In genomic region chr11:3453467-3453866, GRCm38 (mm10) we compare ENCODE assay signal across 9 mouse cellular contexts. TPM values are rescaled to one million over a fixed set of nuclear protein-coding genes. Genes with fewer than 3 reads are reported as not detected.
DNase-seq lines count a peak whose midpoint lies in the region; ATAC-seq and TF ChIP-seq lines count a peak whose summit lies in the region.
"Had no signal": no experiment of that assay in that cellular context is flagged by ENCODE, and none has a peak within 500 bp of the region (broad histone marks: within the 10 kb centered on the region; RNA-seq: fewer than 3 reads in every experiment).

No protein-coding gene starts in this region.

- H3K9ac ChIP-seq in heart, adult 2 months (ENCODE audit: low read depth, low read length): 0 out of 2 replicates have a peak overlapping the region, but pooled peaks have one; percentile 30
- H3K9ac ChIP-seq in forebrain, embryonic 16.5 days (replicated peaks; ENCODE audit: low read depth, low read length): no peak overlapping the region

- ATAC-seq in forebrain, embryonic 16.5 days: no peak
- ATAC-seq: Patski had no signal

- intact Hi-C loops in heart, adult 2 months (cut with DNase I): loop anchor here (2.0 to 5.0 kb wide), 2 partner anchors 121 to 195 kb away; partner anchors contain the start of genes Morc2a and Pik3ip1

- 44% methylated on average over 6 of the region's 6 CpGs for WGBS in heart, adult 2 months
- 76% methylated on average over 6 of the region's 6 CpGs for WGBS in forebrain, embryonic 16.5 days

- no peak overlapping the region for H3K27ac ChIP-seq in heart, adult 2 months
- H3K27ac ChIP-seq in forebrain, embryonic 16.5 days (ENCODE audit: low read length): no peak overlapping the region

- H3K4me1 ChIP-seq in heart, adult 2 months (ENCODE audit: control insufficient read depth, insufficient read depth, low read length): peaks cover 7% of the 10 kb centered on the region
- H3K4me1 ChIP-seq in forebrain, embryonic 16.5 days (replicated peaks; ENCODE audit: control insufficient read depth, insufficient read depth, low read length): peaks cover 22% of the 10 kb centered on the region

- no peaks in the 10 kb centered on the region for H3K9me3 ChIP-seq in forebrain, embryonic 16.5 days (ENCODE audit: control insufficient read depth, low read length)

- no peak for TF ChIP-seq EP300 in heart, adult 2 months (IDR thresholded peaks at IDR 0.05; ENCODE audit: insufficient read depth, low read depth, low read length)

- H3K4me3 ChIP-seq in heart, adult 2 months: no peak overlapping the region
- H3K4me3 ChIP-seq in forebrain, embryonic 16.5 days (replicated peaks; ENCODE audit: low read length): no peak overlapping the region

- peak; percentile 43 for TF ChIP-seq CTCF in heart, adult 2 months (IDR thresholded peaks at IDR 0.05)

- H3K79me2 ChIP-seq in heart, adult 2 months (replicated peaks; ENCODE audit: control insufficient read depth, insufficient read depth, low read length): 0 out of 2 replicates have a peak, but pooled peaks cover 2% of the 10 kb centered on the region

- H3K4me2 ChIP-seq in forebrain, embryonic 16.5 days (ENCODE audit: low read length): peak overlapping the region; percentile 81

- DNase-seq in heart, adult 2 months: no peak
- DNase-seq in heart, adult 8-10 months (ENCODE audit: low spot score): no peak
- DNase-seq in WW6 (ENCODE audit: low read depth, low spot score): peak; percentile 52
- DNase-seq in kidney, postnatal 4 days: peak; percentile 15 to 46
- peak; percentile 19 for DNase-seq in naive thymus-derived CD4-positive, alpha-beta T cell, adult 2 months (ENCODE audit: low read depth)
- DNase-seq in adrenal gland, adult 8-10 months: no peak
- DNase-seq in embryo, embryonic 10 days (ENCODE audit: low spot score): no peak

- TF ChIP-seq POLR2A in heart, adult 2 months (IDR thresholded peaks at IDR 0.05; ENCODE audit: insufficient read depth, low read depth, low read length): no peak

- no peaks in the 10 kb centered on the region for H3K27me3 ChIP-seq in heart, adult 2 months (ENCODE audit: control insufficient read depth, insufficient read depth, low read length)
- H3K27me3 ChIP-seq in forebrain, embryonic 16.5 days (replicated peaks; ENCODE audit: control insufficient read depth, insufficient read depth, low read length): no peaks in the 10 kb centered on the region
- H3K27me3 ChIP-seq: Patski had no signal

- H3K36me3 ChIP-seq in heart, adult 2 months (ENCODE audit: control insufficient read depth, insufficient read depth, low read length): no peaks in the 10 kb centered on the region
- H3K36me3 ChIP-seq in forebrain, embryonic 16.5 days (ENCODE audit: control insufficient read depth, insufficient read depth): no peaks in the 10 kb centered on the region

RNA-seq across cellular contexts. Expression of gene Rnf185, which starts 1.3 kb away (rescaled TPM):
- total RNA-seq in heart, adult 2 months (2021): 10 to 100 TPM; 19.9 to 21.6 TPM
- polyA plus RNA-seq in heart, adult 2 months (2012; rRNA removed): 23.0 and 35.2 TPM in 2 replicates
- 10 to 100 TPM; 18.9 to 23.0 (median 20.4) TPM for total RNA-seq in heart, adult 8-10 months (2022)
- 42.6 and 43.2 TPM in 2 replicates for polyA plus RNA-seq in forebrain, embryonic 16.5 days (2015; fragmentation: Nextera tagmentation; extraction: Ambion mirVana)
- 10 to 100 TPM; 34.8 to 45.3 (median 38.5) TPM for total RNA-seq in adrenal gland, adult 8-10 months (2022)

RNA-seq across cellular contexts. Expression of gene Pla2g3, which starts 34.6 kb away (rescaled TPM):
- under 1 TPM in 1 of 2 experiments, not detected in 1; 0.09 TPM for total RNA-seq in heart, adult 2 months (2021)
- 0.23 and 0.25 TPM in 2 replicates for polyA plus RNA-seq in heart, adult 2 months (2012; rRNA removed)
- total RNA-seq in heart, adult 8-10 months (2022): under 1 TPM in 2 of 4 experiments, not detected in 2; 0.14 to 0.16 TPM
- polyA plus RNA-seq in forebrain, embryonic 16.5 days (2015; fragmentation: Nextera tagmentation; extraction: Ambion mirVana): 0.89 and 1.0 TPM in 2 replicates
- under 1 TPM; 0.17 to 0.59 (median 0.43) TPM for total RNA-seq in adrenal gland, adult 8-10 months (2022)

RNA-seq across cellular contexts. Expression of gene Limk2, which starts 44.5 kb away (rescaled TPM):
- 10 to 100 TPM; 16.4 to 17.1 TPM for total RNA-seq in heart, adult 2 months (2021)
- polyA plus RNA-seq in heart, adult 2 months (2012; rRNA removed): 39.5 and 41.8 TPM in 2 replicates
- 10 to 100 TPM; 16.7 to 25.5 (median 19.4) TPM for total RNA-seq in heart, adult 8-10 months (2022)
- polyA plus RNA-seq in forebrain, embryonic 16.5 days (2015; fragmentation: Nextera tagmentation; extraction: Ambion mirVana): 110 and 127 TPM in 2 replicates
- total RNA-seq in adrenal gland, adult 8-10 months (2022): 10 to 100 TPM; 19.4 to 36.8 (median 32.2) TPM

RNA-seq across cellular contexts. Expression of gene Inpp5j, which starts 51.2 kb away (rescaled TPM):
- total RNA-seq in heart, adult 2 months (2021): 10 to 100 TPM; 23.4 to 23.6 TPM
- polyA plus RNA-seq in heart, adult 2 months (2012; rRNA removed): 20.1 and 22.2 TPM in 2 replicates
- 10 to 100 TPM; 19.9 to 24.1 (median 22.7) TPM for total RNA-seq in heart, adult 8-10 months (2022)
- 2.9 and 4.9 TPM in 2 replicates for polyA plus RNA-seq in forebrain, embryonic 16.5 days (2015; fragmentation: Nextera tagmentation; extraction: Ambion mirVana)
- total RNA-seq in adrenal gland, adult 8-10 months (2022): 1 to 10 TPM in 1 of 4 experiments, under 1 TPM in 3; 0.55 to 1.0 (median 0.75) TPM

Comparison
In these comparisons a context has a peak if more than half of its experiments do, and no peak if none do; other contexts are left out.
1. DNase-seq: peak in WW6 (single experiment), kidney, postnatal 4 days (2 of 2) and naive thymus-derived CD4-positive, alpha-beta T cell, adult 2 months (single experiment); none in heart, adult 2 months (0 of 2), heart, adult 8-10 months (single experiment), adrenal gland, adult 8-10 months (single experiment) and embryo, embryonic 10 days (single experiment).